Mouse (Mus musculus) large intestine, adult 2 months (tissue): ENCODE data around the gene Usp12. TPM values are rescaled to one million over a fixed set of nuclear protein-coding genes. Genes with fewer than 3 reads are reported as not detected.
A peak's percentile ranks its signal among the peaks of the same experiment; 100 is the strongest.

Experiments
- DNase-seq: peaks from one replicate; pipeline ENCODE4 v3.0.0-alpha.2; 2012; ENCODE audit warnings: low read depth, low spot score
- WGBS: fragments of 180-500 bp; shearing (Covaris S2); methylation state at CpG from one replicate; pipeline ENCODE4 v1.1.7; 2018; 5-methylcytosine and 5-hydroxymethylcytosine counted together
- polyA plus RNA-seq: library from polyadenylated mRNA; depleted of rRNA; stranded (reverse); fragments of >200 nt; gene quantifications from 2 replicates; pipeline ENCODE4 v1.2.3, GENCODE M21; 2012; rRNA removed

The Usp12 gene
- polyA plus RNA-seq = 19.1 and 27.3 TPM in 2 replicates

DNA sequence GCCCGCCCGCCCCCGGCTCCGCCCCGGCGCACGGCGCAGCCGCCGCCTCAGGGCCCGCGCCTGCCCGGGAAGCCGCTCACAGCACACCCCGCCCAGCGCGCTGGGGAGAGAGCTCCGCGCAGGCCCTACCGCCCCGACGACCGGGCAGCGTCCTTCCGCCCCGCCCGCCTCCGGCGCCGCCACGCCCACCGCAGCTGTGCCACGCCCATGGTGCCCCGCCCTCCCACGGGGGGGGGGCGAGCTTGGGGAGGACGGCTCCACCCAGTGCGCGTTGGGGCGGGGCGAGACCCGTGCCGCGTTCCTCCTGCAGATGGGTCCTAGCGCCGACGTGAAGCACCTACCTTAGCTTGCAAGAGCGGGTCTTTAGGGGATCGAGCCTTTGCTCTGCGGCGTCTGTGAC, at the start of gene Usp12:
TSS of gene Usp12 (minus strand) at position 154 of the 400 bp plus-strand sequence.
- WGBS = under 1% methylated on average over 44 of the region's 51 CpGs
- DNase-seq = peak; percentile 77

DNA sequence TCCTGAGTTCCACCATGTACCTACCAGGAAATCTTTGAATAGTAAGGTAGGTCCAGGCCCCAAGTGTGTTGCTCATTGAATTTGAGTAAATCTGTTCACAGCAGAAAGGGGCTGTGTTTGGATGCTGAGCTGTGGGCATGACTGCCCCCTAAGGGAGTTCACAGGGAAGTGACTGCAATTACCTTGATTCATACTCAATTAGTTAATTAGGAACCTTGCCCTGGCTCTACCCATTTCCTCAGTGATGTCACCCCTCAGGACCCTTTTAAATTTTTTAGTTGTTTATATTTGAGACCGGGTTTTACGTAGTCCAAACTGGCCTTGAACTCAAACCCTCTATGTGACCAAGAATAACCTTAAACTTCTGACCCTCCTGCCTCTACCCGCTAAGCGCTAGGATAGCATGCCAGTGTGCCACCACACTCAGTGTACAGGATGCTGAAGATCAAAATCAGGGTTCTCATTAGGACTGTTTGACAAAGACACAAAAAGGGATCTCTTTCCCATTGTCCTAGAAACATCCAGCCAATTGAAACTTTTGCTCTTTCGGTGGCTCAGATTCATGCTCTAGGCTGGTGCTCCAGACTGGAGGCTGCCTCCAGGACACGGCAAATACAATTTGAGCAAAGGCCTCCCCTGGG, 49.6 kb upstream of the Usp12 start:
- WGBS = 25% methylated on average over 6 of the region's 6 CpGs
- no peak for DNase-seq

DNA sequence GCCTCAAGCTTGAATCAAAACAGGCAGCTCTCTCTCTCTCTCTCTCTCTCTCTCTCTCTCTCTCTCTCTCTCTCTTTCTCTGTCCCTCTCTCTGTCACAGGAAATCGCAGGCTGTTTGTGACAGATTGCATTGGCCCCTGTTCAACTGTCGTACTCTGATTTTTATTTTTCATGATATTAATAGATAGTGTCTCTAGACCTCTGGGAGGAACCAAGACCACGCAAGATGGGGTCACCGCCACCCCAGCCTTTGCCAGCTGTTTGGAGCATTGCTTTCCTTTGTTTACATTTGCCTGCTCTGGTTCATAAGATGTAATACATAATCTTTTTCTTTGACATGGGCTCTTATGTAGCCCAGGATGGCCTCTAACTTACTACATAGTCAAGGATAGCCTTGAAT, 47.2 kb upstream of the Usp12 start:
- WGBS = 85% methylated on average over 4 of the region's 4 CpGs
- no peak for DNase-seq

DNA sequence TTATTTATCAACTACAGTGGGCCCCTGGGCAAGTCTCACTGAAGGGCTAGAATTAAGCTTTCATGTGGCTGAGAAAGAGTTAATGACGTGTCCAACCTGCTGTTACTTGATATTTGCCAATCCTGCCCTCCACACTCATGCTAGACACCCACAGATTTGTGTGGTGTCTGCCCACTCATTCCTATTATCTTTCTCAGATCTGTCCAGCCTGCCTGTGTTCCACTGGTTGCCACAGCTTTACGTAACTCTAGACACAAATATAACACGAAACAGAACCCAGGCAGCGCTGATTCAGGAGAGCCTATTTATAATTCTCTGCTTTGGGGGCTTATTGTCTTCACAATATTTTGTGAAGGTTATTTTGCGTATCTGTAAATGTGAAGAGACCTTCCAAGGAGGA, 46.5 kb upstream of the Usp12 start:
- 87% methylated on average over 5 of the region's 5 CpGs for WGBS
- DNase-seq = no peak

DNA sequence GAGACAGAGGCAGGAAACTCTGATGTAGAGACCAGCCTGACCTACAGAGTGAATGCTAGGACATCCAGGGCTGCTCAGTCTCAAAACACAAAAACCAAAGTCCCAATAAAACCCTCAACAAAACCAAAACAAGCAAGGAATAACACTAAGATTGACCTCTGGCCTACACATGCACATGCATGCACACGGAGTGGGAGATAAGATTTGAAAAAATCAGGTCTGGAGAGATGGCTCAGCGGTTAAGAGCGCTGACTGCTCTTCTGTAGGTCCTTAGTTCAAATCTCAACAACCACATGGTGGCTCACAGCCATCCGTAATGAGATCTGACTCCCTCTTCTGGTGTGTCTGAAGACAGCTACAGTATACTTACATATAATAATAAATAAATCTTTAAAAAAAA, 45.6 kb upstream of the Usp12 start:
- WGBS = 79% methylated on average over 4 of the region's 4 CpGs
- no peak for DNase-seq

DNA sequence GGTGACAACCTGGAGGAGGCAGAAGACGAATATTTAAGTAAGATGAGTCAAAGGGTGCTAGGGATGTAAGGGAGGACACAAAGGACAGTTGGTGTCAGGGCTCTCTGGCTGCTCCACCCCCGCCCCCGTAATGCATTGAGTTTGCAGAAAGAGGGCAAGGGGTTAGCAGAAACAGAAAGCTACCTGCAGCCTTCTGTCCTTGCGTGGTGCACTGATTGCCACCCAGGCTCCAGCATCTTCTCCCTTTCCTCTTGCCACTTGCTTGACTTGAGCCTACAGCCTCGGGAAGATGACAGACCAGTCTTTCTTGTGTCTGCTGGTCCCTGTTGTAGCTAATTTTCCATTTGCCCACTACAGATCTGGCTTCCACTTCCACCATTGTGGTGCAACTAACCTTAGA, 45.0 kb upstream of the Usp12 start:
- no peak for DNase-seq
- 77% methylated on average over 5 of the region's 5 CpGs for WGBS

DNA sequence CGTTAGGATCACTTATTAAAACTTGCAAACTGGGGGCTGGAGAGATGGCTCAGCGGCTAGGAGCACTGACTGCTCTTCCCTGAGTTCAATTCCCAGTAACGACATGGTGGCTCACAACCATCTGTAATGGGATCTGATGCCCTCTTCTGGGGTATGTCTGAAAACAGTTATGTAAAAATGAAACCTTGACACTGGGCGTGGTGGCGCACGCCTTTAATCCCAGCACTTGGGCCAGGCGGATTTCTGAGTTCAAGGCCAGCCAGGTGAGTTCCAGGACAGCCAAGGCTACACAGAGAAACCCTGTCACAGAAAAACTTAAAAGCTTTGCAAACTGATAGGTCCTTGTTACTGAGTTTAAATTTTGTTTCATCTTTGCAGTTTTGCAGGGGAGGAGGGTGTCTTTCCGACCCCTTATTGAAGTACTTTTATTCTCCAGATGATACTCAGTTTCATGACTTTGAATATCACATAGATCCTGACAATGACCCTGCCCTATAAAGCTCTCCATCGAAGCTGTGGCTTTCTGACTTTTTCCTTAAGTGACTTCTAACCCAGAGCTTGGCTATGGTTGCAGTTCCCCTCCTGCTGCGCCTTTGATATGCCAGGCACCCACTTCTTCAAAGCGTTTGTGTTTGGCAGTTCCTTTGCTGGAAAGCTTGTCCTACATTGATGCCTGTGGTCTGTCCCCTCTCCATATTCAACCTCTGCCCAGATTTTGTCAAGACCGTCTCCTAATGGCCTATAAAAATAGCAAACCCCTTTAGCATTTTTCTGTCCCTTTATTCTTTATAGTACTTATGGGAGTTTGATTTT, 44.2 kb upstream of the Usp12 start:
- DNase-seq = no peak
- 56% methylated on average over 12 of the region's 12 CpGs for WGBS

DNA sequence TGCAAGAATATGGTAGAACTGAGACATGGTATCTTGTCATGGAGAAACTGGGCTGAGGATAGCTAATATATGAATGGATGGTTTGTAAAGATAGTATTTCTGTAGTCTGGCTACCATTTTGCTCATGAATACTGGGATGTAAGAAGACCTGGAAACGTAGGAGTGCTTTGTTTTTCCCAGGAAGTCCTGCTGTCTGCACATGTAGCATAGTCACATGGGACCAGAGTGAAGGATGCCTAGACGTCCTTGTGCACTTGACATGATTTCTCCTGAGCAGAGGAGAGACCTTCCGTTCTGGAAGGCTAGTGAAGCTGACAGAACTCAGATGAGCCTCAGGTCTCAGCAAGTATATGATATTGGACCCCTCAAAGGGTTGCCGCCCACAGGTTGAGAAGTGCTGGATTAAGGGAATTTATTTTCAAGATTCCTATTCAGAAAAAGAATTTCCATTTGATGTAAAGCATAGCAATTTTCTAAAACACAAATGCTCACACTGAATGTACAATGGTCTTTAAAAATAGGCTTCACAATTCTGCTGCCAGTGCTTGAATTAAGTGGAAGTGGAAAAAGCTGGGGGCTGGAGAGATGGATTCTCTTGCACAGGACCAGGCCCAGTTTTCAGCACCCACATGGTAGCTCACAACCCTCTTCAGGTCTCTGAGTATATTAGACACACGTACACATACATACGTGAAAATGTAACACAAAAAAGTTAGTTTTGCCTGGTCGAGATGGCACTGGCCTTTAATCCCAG, 43.3 kb upstream of the Usp12 start:
- DNase-seq = no peak
- 62% methylated on average over 7 of the region's 7 CpGs for WGBS

DNA sequence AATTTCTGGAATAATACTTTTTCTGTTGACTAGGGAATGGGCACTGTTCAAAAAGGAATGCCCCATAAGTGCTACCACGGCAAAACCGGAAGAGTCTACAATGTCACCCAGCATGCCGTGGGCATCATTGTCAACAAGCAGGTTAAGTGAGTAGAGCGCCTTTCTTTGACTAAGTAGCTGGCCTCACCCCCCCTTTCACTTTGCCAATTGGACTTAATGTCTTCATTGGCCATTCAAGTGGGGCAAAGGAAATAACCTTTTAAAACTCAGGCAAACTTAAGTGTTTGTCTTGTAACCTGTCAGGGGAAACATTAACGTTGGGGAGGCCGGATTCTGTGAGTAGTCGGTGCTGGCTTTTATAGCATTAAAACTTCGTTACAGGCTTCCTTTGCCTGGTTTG, 40.2 kb upstream of the Usp12 start:
- DNase-seq = no peak
- 42% methylated on average over 8 of the region's 8 CpGs for WGBS

DNA sequence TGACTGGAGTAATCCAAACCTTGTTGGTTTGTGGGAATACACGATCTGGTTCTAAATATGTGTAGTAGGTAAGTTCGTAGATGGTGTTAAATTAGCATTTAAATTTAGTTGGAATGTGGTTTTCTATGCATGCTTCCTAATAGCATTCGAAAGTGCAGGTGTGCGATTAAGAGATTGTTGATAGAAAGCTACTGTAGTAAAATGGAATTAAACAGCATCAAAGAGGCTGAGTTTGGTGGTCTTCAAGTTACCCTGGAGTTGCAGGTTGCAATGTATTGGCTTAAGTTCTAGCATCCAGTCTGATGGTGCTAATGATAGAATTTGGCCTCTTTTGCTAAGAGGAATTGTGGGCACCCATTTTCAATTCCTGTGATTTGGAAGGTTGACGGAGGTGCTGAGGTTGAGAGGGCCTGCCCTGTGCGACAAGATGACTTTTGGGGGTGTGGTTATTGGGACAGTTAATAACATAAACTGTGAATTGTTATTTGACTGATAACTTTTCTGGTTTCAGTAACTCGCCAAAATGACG, 38.9 kb upstream of the Usp12 start:
- WGBS = 9% methylated on average over 8 of the region's 8 CpGs
- DNase-seq = no peak

DNA sequence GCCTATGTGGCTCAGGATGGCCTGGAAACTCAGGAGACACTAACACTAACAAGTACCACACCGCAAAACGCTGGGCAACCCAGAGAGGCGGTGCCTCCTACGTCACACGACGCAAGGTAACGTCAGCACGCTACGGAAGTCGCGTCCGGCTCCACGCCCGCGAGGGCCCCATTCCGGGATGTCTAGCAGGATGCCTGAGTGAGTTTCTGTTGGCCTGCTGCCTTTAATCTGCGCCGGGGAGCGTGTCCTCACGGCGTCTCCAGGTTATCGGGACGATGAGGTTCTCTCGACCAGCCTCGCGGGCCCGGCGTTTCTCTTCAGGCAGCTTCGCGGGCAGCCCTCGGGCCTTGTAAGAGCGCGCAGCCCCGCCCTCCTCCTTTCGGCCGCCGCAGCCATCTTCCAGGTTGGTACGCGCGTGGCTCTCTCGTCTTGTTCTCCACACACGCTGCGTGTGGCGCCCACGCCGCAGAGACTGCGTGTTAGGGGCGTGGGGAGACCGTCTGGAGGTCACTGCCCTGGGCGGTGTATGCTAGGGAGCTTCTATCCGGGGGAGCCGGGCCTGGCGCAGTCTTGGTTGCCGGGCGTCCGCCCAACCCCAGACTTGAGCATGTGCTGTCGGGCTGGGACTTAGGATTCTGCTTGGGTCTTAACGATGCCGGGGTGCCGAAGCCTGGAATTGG, 38.1 kb upstream of the Usp12 start, which contains the start of gene Rpl21:
TSS of gene Rpl21 (plus strand) at position 122 of the 680 bp plus-strand sequence.
- DNase-seq = peak; percentile 87
- WGBS = under 1% methylated on average over 60 of the region's 60 CpGs

DNA sequence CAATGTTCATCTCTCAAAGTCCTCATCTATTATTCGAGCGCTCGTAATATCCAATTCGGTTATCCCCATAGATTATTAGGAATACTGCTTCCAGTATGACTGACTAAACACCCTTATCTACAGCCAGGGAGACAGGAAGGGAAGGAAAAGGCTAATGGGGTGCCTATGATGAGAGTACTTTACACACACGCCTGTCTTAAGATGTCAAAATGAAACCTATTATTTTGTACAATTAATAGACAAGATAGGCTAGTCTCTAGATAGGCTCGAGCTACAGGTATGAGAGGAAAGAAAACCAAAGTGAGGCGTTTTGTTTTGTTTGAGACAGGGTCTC, 37.6 kb upstream of the Usp12 start:
- 53% methylated on average over 7 of the region's 7 CpGs for WGBS
- DNase-seq = no peak

DNA sequence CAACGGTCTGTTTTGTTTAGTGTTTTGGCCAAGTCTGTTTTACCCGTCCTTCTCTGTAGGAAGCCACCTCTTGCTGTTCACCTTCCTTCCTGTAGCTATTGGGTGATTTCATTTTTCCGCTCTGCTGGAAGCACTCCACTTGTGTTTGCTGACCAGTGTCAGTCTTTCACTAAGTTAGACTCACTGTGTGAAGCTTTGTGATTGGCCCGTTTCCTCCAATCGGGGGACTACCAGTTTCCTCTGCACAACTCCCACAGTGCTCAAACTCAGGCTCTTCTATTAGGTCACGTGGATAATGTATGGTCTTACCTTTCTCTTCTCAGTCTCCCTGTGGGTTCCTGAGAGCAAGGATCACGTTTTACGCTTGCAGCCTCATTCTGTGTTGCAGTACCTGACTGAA, 34.7 kb upstream of the Usp12 start:
- no peak for DNase-seq
- 59% methylated on average over 8 of the region's 8 CpGs for WGBS

DNA sequence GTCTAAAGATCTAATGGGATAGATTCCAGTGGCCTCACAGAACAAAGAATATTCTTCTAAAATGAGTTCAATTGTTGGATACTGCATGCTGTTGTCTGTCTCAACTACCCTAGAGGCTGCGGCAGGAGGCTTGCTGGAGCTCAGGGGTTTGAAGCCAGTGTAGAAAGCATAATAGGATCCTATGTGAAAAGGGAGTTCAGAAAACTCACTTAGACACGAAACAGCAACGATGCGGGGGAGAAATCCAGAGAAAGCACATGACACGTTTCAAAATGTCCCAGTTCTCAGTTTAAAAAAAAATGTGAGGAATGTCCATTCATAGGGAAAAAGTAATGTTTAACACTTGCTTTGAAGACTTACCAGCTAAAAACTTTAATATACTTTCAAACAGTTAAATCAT, 28.2 kb upstream of the Usp12 start:
- WGBS = 90% methylated on average over 5 of the region's 5 CpGs
- no peak for DNase-seq

DNA sequence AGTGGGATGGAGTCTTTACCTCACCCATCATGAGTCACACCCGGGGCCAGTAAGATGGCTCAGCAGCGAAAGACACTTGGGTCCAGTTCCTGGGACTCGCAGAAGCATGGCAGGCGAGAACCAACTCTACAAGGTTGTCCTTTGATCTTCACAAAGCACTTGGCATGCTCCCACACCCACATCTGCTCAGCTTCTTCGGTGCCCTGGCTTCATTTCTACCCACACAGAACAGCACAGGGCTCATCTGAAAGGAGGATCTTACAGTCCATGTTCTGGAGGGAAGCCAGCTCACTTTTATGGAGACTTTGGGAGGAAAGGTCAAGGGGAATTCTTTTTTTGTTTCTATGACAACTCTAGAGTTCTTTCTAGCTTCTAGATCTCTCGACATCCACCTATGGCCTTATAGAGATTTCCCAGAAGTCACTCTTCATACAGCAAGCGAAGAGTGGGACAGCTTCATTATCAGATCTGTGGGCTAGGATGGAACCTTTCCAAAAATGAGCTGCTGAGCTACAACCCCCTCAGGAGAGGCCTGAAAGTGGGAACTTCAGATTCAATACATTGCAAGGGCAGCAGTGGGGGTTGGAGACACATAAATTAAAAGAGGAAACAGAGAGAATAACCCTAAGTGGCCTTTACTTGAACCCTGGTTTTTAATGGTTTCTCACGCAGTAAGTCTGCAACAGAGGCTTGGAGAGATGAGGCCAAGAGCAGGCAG, 24.3 kb upstream of the Usp12 start:
- 42% methylated on average over 8 of the region's 8 CpGs for WGBS
- DNase-seq = no peak

DNA sequence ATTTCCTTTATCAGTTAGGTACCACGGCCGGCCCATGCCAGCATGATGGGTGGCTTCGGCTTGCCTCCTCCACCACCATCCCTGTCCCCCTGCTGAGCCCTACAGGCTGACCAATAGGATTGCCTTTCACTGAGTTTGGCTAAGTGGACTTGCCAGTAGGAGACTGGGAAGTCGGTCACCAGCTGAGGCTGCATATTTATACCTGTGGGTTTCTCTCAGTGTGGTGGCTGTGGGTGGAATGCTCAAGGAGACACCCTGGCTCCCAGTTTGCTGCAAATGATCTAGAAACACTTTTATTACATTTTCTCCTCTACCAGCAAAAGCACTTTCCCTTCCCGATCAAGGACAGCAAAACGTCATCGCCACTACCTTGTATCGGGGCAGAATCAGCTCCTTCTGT, 22.8 kb upstream of the Usp12 start:
- 93% methylated on average over 8 of the region's 8 CpGs for WGBS
- DNase-seq = no peak

DNA sequence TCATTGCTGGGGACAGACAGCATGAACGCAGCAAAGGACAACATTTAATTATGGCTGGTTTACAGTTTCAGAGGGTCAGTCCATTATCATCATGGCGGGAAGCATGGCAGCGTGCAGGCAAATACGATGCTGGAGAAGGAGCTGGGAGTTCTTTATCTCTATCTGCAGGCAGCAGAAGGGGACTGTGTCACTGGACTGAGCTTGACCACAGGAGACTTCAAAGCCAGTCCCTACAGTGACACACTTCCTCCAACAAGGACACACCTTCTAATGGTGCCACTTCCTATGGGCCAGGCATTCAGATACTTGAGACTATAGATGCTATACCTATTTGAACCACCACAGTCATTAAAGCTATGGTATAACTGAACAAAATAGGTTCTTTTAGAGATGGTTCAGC, 20.6 kb upstream of the Usp12 start:
- DNase-seq = no peak
- 80% methylated on average over 4 of the region's 4 CpGs for WGBS

DNA sequence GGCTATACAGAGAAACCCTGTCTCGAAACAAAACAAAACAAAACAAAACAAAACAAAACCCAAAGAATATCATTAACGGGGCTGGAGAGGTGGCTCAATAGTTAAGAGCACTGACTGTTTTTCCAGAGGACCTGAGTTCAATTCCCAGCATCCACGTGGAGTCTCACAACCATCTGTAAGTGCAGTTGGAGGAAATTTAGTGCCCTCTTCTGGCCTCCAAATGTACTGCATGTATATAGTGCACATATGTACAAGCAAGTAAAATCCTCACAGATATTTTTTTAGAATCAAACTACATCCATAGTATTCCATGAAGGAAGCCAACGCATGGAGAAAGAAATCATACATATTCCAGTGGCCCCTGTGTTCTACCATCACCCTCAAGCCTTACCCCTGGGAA, 18.6 kb upstream of the Usp12 start:
- DNase-seq = no peak
- 91% methylated on average over 4 of the region's 4 CpGs for WGBS

DNA sequence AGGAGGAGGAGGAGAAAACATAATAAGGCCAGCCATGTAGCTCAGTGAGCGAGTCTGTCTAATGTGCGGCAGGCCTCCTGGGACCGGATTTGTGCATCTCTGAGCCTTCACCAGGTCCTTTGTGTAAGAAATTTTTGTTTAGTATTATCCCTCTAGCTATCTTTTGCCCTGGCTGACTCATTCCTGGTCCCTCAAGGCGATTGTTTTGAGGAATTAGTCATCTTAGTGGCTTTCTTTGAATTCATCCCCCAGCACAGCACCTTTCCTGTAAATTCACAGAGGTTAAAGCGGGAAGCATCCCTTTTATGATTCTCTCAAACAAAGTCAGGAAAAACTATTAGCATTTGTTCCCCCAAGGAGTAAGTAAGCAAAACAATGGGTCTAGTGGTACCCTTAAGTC, 18.1 kb upstream of the Usp12 start:
- 89% methylated on average over 5 of the region's 5 CpGs for WGBS
- no peak for DNase-seq
